Mouse (Mus musculus): ENCODE data around the gene Catsper1.
A peak's percentile ranks its signal among the peaks of the same experiment; 100 is the strongest.
"Not testable (repeated sequence)": the region's sequence is repeated elsewhere in the genome, so short reads cannot be mapped to it uniquely, and the experiment has no call there.

The Catsper1 gene

GRCm38 (mm10) chr19:5335441-5335840 is at the start of gene Catsper1:
Gene Catsper1, plus strand, starts transcription at chr19:5335741.
- no peak for DNase-seq

DNA sequence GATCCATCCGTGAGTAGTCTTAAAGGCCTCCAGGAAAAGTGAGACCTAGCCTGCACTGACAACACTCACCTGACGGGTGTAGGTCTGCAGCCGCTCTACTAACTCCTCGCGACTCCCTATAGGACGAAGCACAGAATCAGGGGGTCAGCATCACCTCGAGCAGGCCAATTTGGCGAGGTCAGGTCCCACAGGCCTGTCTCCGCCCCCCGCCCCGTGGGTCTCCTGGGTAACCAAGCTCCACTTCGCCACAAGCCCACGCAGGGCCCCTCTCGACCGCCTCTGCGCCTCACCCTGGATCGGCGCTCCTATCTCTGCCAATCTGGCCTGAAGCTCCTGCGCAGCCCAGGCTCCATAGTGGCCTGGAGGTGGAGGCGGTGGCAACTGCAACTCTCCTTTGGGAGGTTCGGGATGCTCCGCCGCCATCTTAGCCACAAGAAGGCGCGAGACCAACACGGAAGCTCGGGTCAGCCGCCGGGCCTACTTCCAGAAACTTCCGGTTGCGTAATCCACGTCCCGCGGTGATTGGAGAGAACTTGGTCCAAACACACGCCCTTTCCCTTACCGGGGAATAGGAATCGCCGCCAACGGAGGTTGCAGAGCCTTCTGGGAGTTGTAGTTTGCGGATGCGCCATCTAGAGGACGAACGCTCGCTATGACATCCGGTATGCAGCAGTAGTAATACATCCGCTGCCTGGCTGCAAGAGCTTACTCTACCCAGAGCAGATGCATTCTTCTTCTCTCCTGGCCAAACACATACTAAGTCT is 40.4 kb upstream of the Catsper1 start, which contains the start of gene Sf3b2:
Sf3b2 (minus strand) TSS at position 484 of the 764 bp plus-strand sequence.
- peak; percentile 97 for DNase-seq

GRCm38 (mm10) chr19:5295736-5296075 is 39.8 kb upstream of the Catsper1 start:
- peak; percentile 40 for DNase-seq

- peak; percentile 40 for DNase-seq
Measured at GRCm38 (mm10) chr19:5296630-5297029, 38.9 kb upstream of the Catsper1 start.

DNA sequence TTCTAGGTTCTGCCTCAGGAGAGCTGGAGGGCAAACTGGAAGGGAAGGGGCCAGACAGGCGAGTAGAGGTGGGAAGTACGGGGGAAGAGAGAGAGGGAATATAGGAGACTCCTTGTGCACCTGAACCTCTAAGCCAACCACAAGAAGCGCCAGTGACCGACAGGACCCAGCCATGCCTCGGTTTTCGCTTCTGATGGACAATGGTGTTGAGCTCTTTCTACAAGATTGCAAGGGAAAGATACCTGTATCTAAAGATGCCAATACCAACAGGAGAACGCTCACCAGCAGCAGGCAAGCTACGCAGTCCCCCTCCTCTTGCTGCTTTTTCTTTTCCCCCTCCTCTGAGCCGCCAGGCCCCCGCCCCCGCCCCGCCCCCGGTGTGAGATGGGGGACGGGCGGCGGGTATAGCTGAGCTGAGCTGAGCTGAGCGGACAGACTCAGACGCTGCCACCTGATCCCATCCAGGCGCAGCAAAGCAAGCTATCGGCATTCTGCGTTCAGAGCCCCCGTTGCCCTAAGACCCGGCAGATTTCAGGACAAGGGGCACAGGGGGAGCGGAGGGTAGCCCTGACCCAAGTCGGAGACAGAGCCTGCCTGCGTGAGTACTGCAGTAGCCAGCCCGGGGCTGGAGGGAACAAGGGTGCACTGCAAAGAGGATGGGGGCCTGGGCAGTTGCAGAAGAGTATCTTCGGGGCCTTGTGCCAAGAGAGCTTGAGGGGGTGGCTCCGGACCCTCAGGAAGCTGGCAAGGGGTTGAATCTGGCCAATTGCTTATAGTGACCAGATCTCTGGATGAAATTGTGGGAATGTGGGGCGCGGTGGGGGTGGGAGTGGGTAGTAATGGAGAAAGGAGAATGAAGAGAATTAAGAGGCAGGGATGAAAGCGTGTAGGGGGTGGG is 37.4 kb upstream of the Catsper1 start, which contains the start of gene Gal3st3:
Gal3st3 (plus strand) TSS at position 429 of the 898 bp plus-strand sequence.
- peak; percentile 45 for DNase-seq

DNA sequence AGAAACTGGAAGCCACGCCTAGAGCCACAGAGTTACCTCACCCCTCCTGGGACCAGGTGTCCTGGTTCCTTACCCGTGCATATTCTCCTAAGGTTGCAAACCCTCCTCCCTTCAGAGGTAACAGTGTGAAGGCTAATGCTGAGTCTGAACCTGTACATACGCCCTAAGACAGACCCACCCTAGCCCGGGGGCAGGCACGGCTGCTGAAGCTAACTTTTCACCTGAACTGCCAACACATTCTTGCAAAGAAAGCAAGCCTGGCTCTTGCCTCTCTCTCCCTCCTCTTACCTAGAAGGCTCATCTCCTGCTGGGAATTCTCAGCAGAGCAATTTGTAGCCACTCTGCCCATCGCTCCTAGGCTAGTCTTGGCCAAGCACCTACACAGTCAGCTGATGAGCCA is 35.0 kb upstream of the Catsper1 start:
- DNase-seq, result no peak

GRCm38 (mm10) chr19:5302455-5302854 is 33.1 kb upstream of the Catsper1 start:
- peak; percentile 70 for DNase-seq

GRCm38 (mm10) chr19:5306279-5306678 is 29.3 kb upstream of the Catsper1 start:
- no peak for DNase-seq

GRCm38 (mm10) chr19:5306968-5307734 is 28.4 kb upstream of the Catsper1 start:
- DNase-seq, result no peak

DNA sequence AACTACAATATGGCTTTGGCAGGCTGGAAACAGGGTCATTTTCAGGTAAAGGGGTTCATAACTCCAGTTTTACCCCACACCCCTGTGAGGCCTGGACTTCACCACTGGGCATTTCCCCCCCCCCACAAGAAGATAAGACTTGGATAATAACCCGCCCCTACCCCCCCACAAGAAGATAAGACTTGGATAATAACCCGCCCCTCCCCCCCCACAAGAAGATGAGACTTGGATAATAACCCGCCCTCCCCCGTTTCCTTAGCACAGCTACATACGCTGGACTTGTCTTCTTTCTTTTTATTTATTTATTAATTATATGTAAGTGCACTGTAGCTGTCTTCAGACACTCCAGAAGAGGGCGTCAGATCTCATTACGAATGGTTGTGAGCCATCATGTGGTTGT is 26.5 kb upstream of the Catsper1 start:
- no peak for DNase-seq

GRCm38 (mm10) chr19:5313189-5313588 is 22.4 kb upstream of the Catsper1 start:
- no peak for DNase-seq

DNA sequence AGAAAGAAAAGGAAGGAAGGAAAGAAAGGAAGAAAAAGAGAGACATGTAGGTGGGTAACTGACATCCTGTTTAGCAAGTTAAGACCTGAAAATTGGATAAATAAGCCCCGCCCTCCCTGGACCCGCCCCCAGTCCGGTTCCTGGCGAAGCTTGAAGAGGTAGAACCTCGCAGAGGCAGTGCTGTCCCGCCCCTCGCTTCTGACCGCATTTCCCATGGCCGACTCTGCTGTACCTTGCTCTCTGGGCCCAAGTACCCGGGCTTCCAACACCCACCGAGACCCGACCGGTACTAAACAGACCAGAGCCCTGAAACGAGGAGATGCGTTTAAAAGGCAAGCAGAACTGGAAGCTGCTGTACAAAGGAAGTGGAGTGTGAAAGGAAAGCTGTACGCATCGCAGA is 11.7 kb upstream of the Catsper1 start:
- DNase-seq, result no peak

GRCm38 (mm10) chr19:5327970-5328369 is 7.6 kb upstream of the Catsper1 start:
- no peak for DNase-seq

DNA sequence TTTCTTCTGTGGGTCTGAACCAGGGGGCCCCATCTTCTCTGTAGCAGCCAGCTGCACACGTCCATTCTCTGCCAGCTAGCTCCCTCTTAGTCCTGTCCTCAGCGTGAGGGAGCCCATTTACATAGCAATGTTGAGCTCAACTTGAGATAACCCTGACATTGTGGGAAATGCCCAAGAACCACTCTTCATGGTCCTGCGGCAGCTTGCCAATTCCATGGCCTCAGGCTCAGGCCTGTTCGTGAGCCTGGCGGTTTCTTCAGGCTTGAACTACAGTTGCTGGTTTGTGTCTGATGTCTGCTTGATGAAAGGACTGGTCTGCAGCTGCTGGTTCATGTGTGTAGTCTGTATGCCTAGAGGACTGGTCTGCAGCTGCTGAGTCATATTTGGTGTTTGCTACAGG is 800 bp upstream of the Catsper1 start:
- no peak for DNase-seq

GRCm38 (mm10) chr19:5337975-5338374 is 2.4 kb downstream of the Catsper1 start:
- peak; percentile 79 for DNase-seq

DNA sequence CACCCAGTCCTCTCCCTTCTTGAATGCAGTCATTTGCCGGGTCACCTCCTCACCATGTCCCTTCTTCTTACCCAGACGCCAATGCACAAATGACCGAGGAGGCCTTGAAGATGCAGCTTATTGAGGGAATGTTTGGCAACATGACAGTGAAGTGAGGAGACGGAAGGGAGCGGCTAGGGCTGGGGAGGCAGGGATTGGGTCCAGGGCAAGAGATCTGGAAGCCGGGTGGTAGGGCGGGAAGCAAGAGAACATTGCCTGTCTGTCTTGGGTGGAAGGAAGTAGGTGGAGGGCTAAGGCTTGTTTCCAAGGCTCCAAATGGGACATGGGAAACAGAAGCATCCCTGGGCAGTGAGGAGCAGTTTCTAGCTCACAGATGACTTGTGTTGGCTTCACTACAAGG is 5.8 kb downstream of the Catsper1 start:
- no peak for DNase-seq

- DNase-seq, result no peak
Measured at GRCm38 (mm10) chr19:5345297-5346131, 10.0 kb downstream of the Catsper1 start.

- DNase-seq, result no peak
Measured at GRCm38 (mm10) chr19:5348064-5348463, 12.5 kb downstream of the Catsper1 start.

GRCm38 (mm10) chr19:5348526-5349501 is 13.3 kb downstream of the Catsper1 start:
- DNase-seq, result peak; percentile 24

- not testable (repeated sequence) for DNase-seq
Measured at GRCm38 (mm10) chr19:5349502-5349873, 13.9 kb downstream of the Catsper1 start, which contains the start of gene Cst6. Gene Cst6, minus strand, starts transcription at chr19:5349574.

GRCm38 (mm10) chr19:5353609-5354008 is 18.1 kb downstream of the Catsper1 start:
- DNase-seq, result no peak

Measured in right cerebral cortex, postnatal 14 days (tissue).